Mouse (Mus musculus): Measurements from ENCODE around the gene Pmel. TPM values are rescaled to one million over a fixed set of nuclear protein-coding genes. Genes with fewer than 3 reads are reported as not detected.

The Pmel gene
- 0.90 and 1.1 TPM in 2 replicates for polyA plus RNA-seq (2016; fragmentation: Nextera tagmentation; extraction: Ambion mirVana)

GRCm38 (mm10) chr10:128703895-128704294, at the start of gene Pmel:
Gene Pmel, plus strand, starts transcription at chr10:128704195.
- Histone ChIP-seq H3K9me3 (no peaks in the 10 kb centered on the region), H3K9ac (replicated peaks) (peak within 1 kb of the TSS; percentile 65), H3K27me3 (0 out of 2 replicates have a peak, but pooled peaks cover 5% of the 10 kb centered on the region), H3K4me2 (replicated peaks) (peak within 1 kb of the TSS; percentile 63), H3K36me3 (peaks cover 30% of the 10 kb centered on the region), H3K27ac (replicated peaks) (peak within 1 kb of the TSS; percentile 77), H3K4me3 (peak within 1 kb of the TSS; percentile 65), H3K4me1 (peaks cover 23% of the 10 kb centered on the region)
- no peak for ATAC-seq (ENCODE audit: low FRiP score, low read depth)
- WGBS = 23% methylated on average over 4 of the region's 4 CpGs

- Histone ChIP-seq H3K4me3 (no peak overlapping the region), H3K9ac (replicated peaks) (no peak overlapping the region), H3K27me3 (no peaks in the 10 kb centered on the region), H3K36me3 (no peaks in the 10 kb centered on the region), H3K4me1 (no peaks in the 10 kb centered on the region), H3K27ac (replicated peaks) (no peak overlapping the region), H3K4me2 (replicated peaks) (no peak overlapping the region), H3K9me3 (no peaks in the 10 kb centered on the region)
- WGBS = 90% methylated on average over 3 of the region's 3 CpGs
- no peak for ATAC-seq (ENCODE audit: low FRiP score, low read depth)
Measured at GRCm38 (mm10) chr10:128655254-128655653, 48.7 kb upstream of the Pmel start.

GRCm38 (mm10) chr10:128656731-128657130, 47.3 kb upstream of the Pmel start:
- no peaks in the 10 kb centered on the region for H3K4me1 ChIP-seq
- no peaks in the 10 kb centered on the region for H3K36me3 ChIP-seq
- H3K9me3 ChIP-seq = no peaks in the 10 kb centered on the region
- 97% methylated on average over 1 of the region's 1 CpGs for WGBS
- H3K9ac ChIP-seq (replicated peaks) = no peak overlapping the region
- H3K27me3 ChIP-seq = no peaks in the 10 kb centered on the region
- no peak for ATAC-seq (ENCODE audit: low FRiP score, low read depth)
- H3K4me2 ChIP-seq (replicated peaks) = no peak overlapping the region
- H3K27ac ChIP-seq (replicated peaks) = no peak overlapping the region
- no peak overlapping the region for H3K4me3 ChIP-seq

GRCm38 (mm10) chr10:128657844-128658243, 46.2 kb upstream of the Pmel start:
- no peak for ATAC-seq (ENCODE audit: low FRiP score, low read depth)
- Histone ChIP-seq H3K9me3 (no peaks in the 10 kb centered on the region), H3K4me3 (no peak overlapping the region), H3K4me1 (no peaks in the 10 kb centered on the region), H3K27ac (replicated peaks) (no peak overlapping the region), H3K27me3 (no peaks in the 10 kb centered on the region), H3K4me2 (replicated peaks) (no peak overlapping the region), H3K36me3 (no peaks in the 10 kb centered on the region), H3K9ac (replicated peaks) (no peak overlapping the region)
- 67% methylated on average over 9 of the region's 9 CpGs for WGBS

- H3K9ac ChIP-seq (replicated peaks) = no peak overlapping the region
- no peaks in the 10 kb centered on the region for H3K36me3 ChIP-seq
- no peaks in the 10 kb centered on the region for H3K4me1 ChIP-seq
- H3K4me3 ChIP-seq = no peak overlapping the region
- no peaks in the 10 kb centered on the region for H3K9me3 ChIP-seq
- no peaks in the 10 kb centered on the region for H3K27me3 ChIP-seq
- no peak overlapping the region for H3K4me2 ChIP-seq (replicated peaks)
- WGBS = 57% methylated on average over 9 of the region's 9 CpGs
- no peak overlapping the region for H3K27ac ChIP-seq (replicated peaks)
- ATAC-seq (ENCODE audit: low FRiP score, low read depth) = no peak
Measured at GRCm38 (mm10) chr10:128659490-128659889, 44.5 kb upstream of the Pmel start.

- Histone ChIP-seq H3K27ac (replicated peaks) (no peak overlapping the region), H3K9me3 (no peaks in the 10 kb centered on the region), H3K36me3 (no peaks in the 10 kb centered on the region), H3K4me3 (no peak overlapping the region), H3K27me3 (no peaks in the 10 kb centered on the region), H3K4me1 (no peaks in the 10 kb centered on the region), H3K4me2 (replicated peaks) (no peak overlapping the region), H3K9ac (replicated peaks) (no peak overlapping the region)
- ATAC-seq (ENCODE audit: low FRiP score, low read depth) = no peak
Measured at GRCm38 (mm10) chr10:128662465-128662864, 41.5 kb upstream of the Pmel start.

- no peak overlapping the region for H3K4me2 ChIP-seq (replicated peaks)
- no peak overlapping the region for H3K4me3 ChIP-seq
- no peaks in the 10 kb centered on the region for H3K36me3 ChIP-seq
- H3K27me3 ChIP-seq = no peaks in the 10 kb centered on the region
- peaks cover 5% of the 10 kb centered on the region for H3K4me1 ChIP-seq
- no peak overlapping the region for H3K27ac ChIP-seq (replicated peaks)
- no peak overlapping the region for H3K9ac ChIP-seq (replicated peaks)
- H3K9me3 ChIP-seq = no peaks in the 10 kb centered on the region
- WGBS = 71% methylated on average over 5 of the region's 5 CpGs
- ATAC-seq (ENCODE audit: low FRiP score, low read depth) = no peak
Measured at GRCm38 (mm10) chr10:128663441-128664220, 40.4 kb upstream of the Pmel start.

GRCm38 (mm10) chr10:128664808-128665207, 39.2 kb upstream of the Pmel start:
- H3K36me3 ChIP-seq = no peaks in the 10 kb centered on the region
- H3K27me3 ChIP-seq = no peaks in the 10 kb centered on the region
- no peak overlapping the region for H3K9ac ChIP-seq (replicated peaks)
- H3K9me3 ChIP-seq = no peaks in the 10 kb centered on the region
- H3K4me3 ChIP-seq = no peak overlapping the region
- WGBS = 81% methylated on average over 3 of the region's 3 CpGs
- no peak overlapping the region for H3K27ac ChIP-seq (replicated peaks)
- no peak for ATAC-seq (ENCODE audit: low FRiP score, low read depth)
- no peak overlapping the region for H3K4me2 ChIP-seq (replicated peaks)
- H3K4me1 ChIP-seq = peaks cover 8% of the 10 kb centered on the region

GRCm38 (mm10) chr10:128665307-128665706, 38.7 kb upstream of the Pmel start:
- H3K9ac ChIP-seq (replicated peaks) = no peak overlapping the region
- ATAC-seq (ENCODE audit: low FRiP score, low read depth) = no peak
- 87% methylated on average over 3 of the region's 3 CpGs for WGBS
- no peak overlapping the region for H3K4me2 ChIP-seq (replicated peaks)
- no peak overlapping the region for H3K27ac ChIP-seq (replicated peaks)
- H3K27me3 ChIP-seq = 0 out of 2 replicates have a peak, but pooled peaks cover 3% of the 10 kb centered on the region
- H3K36me3 ChIP-seq = no peaks in the 10 kb centered on the region
- H3K4me3 ChIP-seq = no peak overlapping the region
- peaks cover 8% of the 10 kb centered on the region for H3K4me1 ChIP-seq
- no peaks in the 10 kb centered on the region for H3K9me3 ChIP-seq

- ATAC-seq (ENCODE audit: low FRiP score, low read depth) = no peak
- no peaks in the 10 kb centered on the region for H3K36me3 ChIP-seq
- H3K9me3 ChIP-seq = no peaks in the 10 kb centered on the region
- WGBS = 95% methylated on average over 2 of the region's 2 CpGs
- no peak overlapping the region for H3K4me3 ChIP-seq
- H3K27ac ChIP-seq (replicated peaks) = no peak overlapping the region
- peaks cover 8% of the 10 kb centered on the region for H3K4me1 ChIP-seq
- no peak overlapping the region for H3K9ac ChIP-seq (replicated peaks)
- 0 out of 2 replicates have a peak, but pooled peaks cover 3% of the 10 kb centered on the region for H3K27me3 ChIP-seq
- H3K4me2 ChIP-seq (replicated peaks) = no peak overlapping the region
Measured at GRCm38 (mm10) chr10:128665806-128666205, 38.2 kb upstream of the Pmel start.

- H3K36me3 ChIP-seq = 0 out of 2 replicates have a peak, but pooled peaks cover 3% of the 10 kb centered on the region
- H3K27me3 ChIP-seq = peaks cover 11% of the 10 kb centered on the region
- ATAC-seq (ENCODE audit: low FRiP score, low read depth) = peak; percentile 48; the same call in 1 of the 2 replicates
- H3K27ac ChIP-seq (replicated peaks) = no peak overlapping the region; the same call in 1 of the 2 replicates
- peak overlapping the region; percentile 61 for H3K4me3 ChIP-seq
- under 1% methylated on average over 41 of the region's 42 CpGs for WGBS
- H3K9me3 ChIP-seq = no peaks in the 10 kb centered on the region
- peaks cover 16% of the 10 kb centered on the region for H3K4me1 ChIP-seq
- peak overlapping the region; percentile 70 for H3K4me2 ChIP-seq (replicated peaks)
- H3K9ac ChIP-seq (replicated peaks) = peak overlapping the region; percentile 72
Measured at GRCm38 (mm10) chr10:128668790-128669672, 35.0 kb upstream of the Pmel start.

GRCm38 (mm10) chr10:128671148-128671547, 32.8 kb upstream of the Pmel start:
- Histone ChIP-seq H3K36me3 (0 out of 2 replicates have a peak, but pooled peaks cover 3% of the 10 kb centered on the region), H3K4me2 (replicated peaks) (no peak overlapping the region), H3K9me3 (no peaks in the 10 kb centered on the region), H3K4me3 (no peak overlapping the region), H3K27me3 (peaks cover 11% of the 10 kb centered on the region), H3K9ac (replicated peaks) (no peak overlapping the region), H3K27ac (replicated peaks) (no peak overlapping the region), H3K4me1 (peaks cover 21% of the 10 kb centered on the region)
- no peak for ATAC-seq (ENCODE audit: low FRiP score, low read depth)
- WGBS = 94% methylated on average over 9 of the region's 9 CpGs

Data from midbrain, embryonic 12.5 days (tissue).